Mouse (Mus musculus): ENCODE measurements around the gene Ntm.

DNA sequence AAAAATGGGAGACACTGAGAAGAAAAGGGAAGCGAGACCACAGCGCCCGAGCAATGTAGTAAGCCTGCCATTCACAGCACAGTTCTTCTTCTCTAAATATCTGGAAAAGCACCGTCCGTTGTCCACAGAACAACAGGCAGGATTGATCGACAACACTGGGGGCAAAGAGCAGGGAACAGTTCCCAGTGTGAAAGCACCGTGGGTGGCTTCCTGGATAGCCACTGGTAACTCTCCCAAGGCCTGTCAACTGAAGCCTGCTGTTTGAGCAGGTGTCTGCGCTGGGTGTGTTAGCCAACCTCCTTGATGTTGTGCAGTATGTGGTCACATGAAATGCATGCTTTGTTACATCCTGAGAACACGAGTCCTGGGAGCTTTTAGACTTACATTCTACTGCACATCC is 531.4 kb downstream of the Ntm start:
- TF ChIP-seq CTCF (IDR thresholded peaks at IDR 0.05) = no peak
- no peak for TF ChIP-seq EP300 (IDR thresholded peaks at IDR 0.05; ENCODE audit: insufficient read depth, low read depth, low read length)

Measured in heart, adult 2 months (tissue).